Mouse (Mus musculus) monocyte, adult 2 months (primary cell): ENCODE results near the gene Tmem274.
"Not testable (repeated sequence)": the region's sequence is repeated elsewhere in the genome, so short reads cannot be mapped to it uniquely, and the experiment has no call there.

Experiments
- DNase-seq, 2 experiments: peaks; one replicate each; pipeline ENCODE4 v3.0.0; 2022; ENCODE audit warnings: low spot score in 2 of 2, low read depth in 1 of 2

The Tmem274 gene

DNA sequence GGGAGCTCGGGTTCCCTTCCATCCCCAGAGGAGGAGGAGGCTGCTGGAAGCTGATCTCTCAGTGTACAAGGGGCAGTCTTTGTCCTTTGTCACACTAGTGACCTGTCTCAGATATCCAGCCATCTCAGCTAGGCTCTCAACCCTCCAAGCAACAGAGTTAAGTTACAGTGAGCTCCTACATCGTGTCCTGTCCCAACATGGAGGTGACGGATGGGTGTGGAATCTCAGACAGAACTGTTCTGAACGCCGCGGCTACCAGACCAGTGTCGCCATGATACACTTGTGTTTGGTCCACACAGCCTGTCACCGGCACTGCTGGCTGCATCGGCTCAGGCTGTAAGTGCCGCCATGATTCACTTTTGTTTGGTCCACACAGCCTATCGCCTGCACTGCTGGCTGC is at the start of gene Tmem274:
Gene Tmem274 (plus strand): TSS at position 301 of the 400 bp plus-strand sequence.
- no peak for DNase-seq

- no peak for DNase-seq
Observed at GRCm38 (mm10) chr4:149429592-149429991, 47.6 kb upstream of the Tmem274 start.

- not testable (repeated sequence) for DNase-seq
Observed at GRCm38 (mm10) chr4:149431887-149432286, 45.3 kb upstream of the Tmem274 start.

DNA sequence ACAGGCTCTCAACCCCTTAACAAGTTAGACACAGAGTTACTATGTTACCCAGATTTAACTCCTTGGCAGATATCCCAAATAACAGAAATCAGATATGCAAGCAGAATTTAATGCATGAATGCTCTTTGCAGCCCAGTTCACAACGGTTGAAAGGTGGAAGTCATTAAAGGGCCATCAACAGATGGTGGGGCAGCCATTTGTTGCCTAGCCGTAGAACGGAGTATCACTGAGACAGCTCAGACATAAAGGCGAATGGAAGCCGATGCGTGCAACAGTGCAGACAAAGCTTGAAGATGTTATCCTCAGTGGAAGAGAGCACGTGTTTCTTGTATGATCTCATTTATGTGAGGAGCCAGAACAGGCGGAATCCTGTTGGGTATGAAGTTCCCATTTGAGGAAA is 36.6 kb upstream of the Tmem274 start:
- DNase-seq: no peak

DNA sequence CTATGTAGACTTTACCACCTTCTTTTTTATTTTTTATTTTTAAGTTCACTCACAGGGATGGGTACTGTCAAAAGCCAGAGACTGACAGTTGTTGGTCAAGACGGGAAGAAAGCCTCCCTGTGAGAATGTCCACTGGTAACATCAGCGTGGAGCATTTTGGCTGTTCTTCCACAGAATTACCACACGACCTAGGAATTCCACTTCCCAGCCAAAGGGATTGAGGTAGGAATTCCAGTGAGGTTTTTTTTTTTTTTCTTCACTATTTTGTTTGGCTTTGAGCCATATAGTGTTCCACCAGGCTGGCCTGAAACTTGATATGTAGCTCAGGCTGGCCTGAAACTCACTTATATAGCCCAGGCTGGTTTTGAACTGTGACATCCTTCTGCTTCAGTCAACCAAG is 34.7 kb upstream of the Tmem274 start:
- DNase-seq: no peak

GRCm38 (mm10) chr4:149444465-149444864 is 32.7 kb upstream of the Tmem274 start:
- DNase-seq: no peak

- DNase-seq: peak; percentile 73 to 75
Observed at GRCm38 (mm10) chr4:149444964-149445701, 32.0 kb upstream of the Tmem274 start.

- no peak for DNase-seq
Observed at GRCm38 (mm10) chr4:149445868-149446267, 31.3 kb upstream of the Tmem274 start.

- DNase-seq: no peak
Observed at GRCm38 (mm10) chr4:149446309-149446708, 30.9 kb upstream of the Tmem274 start.

- DNase-seq: no peak
Observed at GRCm38 (mm10) chr4:149450636-149451035, 26.5 kb upstream of the Tmem274 start.

- no peak for DNase-seq
Observed at GRCm38 (mm10) chr4:149453656-149454055, 23.5 kb upstream of the Tmem274 start.

DNA sequence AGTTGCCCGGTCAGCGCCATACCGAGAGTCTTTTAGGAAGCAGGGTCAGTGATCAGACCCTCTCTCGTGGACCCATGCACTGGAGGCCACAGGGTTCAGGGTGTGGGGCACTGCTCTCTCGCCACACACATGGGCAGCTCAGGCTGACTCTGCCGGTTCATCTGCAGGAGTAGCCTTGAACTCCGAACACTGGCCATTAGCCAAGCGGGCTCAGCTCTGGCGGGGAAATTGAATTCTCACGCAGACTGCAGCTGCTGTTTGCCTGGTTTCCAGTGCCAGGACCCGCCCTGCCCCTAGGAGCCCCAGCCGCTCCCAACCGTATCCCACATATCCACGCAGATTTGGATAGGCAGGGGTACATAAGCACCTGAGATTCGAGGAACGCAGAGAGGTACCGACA is 22.9 kb upstream of the Tmem274 start:
- DNase-seq: no peak

- no peak for DNase-seq
Observed at GRCm38 (mm10) chr4:149454879-149455278, 22.3 kb upstream of the Tmem274 start, which contains the start of gene Rbp7. Gene Rbp7, minus strand, starts transcription at chr4:149454978.

- not testable (repeated sequence) for DNase-seq
Observed at GRCm38 (mm10) chr4:149457163-149457562, 20.0 kb upstream of the Tmem274 start.

- no peak for DNase-seq
Observed at GRCm38 (mm10) chr4:149457831-149458430, 19.2 kb upstream of the Tmem274 start.

GRCm38 (mm10) chr4:149458526-149458925 is 18.7 kb upstream of the Tmem274 start:
- no peak for DNase-seq

DNA sequence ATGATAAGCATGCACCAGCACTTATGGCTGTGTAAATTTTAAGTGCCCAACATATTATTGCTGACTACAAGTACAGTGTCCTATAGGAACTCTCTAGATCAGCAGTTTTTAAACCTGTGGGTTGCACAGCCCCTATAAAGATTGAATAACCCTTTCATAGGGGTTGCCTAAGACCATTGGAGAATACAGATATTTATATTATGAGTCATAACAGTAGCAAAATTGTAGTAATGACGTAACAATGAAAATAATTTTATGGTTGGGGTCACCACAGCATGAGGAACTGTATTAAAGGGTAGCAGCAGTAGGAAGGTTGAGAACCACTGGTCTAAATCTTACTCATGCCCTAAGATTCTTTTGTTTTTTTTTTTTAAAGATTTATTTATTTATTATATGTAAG is 17.8 kb upstream of the Tmem274 start:
- no peak for DNase-seq

GRCm38 (mm10) chr4:149460475-149460874 is 16.7 kb upstream of the Tmem274 start:
- DNase-seq: not testable (repeated sequence)

DNA sequence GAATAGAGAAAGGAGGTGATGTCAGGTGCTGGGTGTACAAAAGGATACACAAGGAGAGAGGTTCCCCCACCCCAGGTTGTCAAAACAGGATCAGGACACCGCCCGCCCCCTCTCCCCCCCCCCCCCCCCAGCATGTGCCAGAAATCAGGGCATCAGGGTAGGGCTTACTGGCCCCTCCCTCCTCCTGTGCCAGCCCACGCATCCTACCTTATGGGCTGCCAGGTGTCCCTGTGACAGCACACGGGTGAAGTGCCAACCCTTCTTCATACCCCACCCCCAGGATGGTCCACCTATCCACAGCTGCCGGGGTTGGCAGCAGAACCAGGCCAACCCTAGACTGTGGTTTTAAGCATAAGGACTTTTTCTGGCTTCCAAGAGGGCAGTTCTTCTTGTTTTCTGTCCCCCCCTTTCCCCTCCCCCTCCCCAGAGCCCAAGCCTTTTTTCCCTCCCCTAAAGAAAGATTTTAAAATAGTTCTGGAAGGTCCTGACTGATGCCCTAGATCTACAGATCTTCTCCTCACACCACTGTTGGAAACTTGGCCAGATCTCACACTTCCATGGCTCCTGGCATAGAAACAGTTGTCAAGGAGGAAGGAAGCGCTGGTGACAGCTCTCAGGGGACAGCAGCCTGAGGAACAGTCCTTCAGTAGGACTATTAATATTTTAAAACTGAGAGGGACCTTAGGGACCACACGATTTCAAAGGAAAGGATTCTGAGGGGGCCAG is 15.4 kb upstream of the Tmem274 start:
- DNase-seq: no peak

DNA sequence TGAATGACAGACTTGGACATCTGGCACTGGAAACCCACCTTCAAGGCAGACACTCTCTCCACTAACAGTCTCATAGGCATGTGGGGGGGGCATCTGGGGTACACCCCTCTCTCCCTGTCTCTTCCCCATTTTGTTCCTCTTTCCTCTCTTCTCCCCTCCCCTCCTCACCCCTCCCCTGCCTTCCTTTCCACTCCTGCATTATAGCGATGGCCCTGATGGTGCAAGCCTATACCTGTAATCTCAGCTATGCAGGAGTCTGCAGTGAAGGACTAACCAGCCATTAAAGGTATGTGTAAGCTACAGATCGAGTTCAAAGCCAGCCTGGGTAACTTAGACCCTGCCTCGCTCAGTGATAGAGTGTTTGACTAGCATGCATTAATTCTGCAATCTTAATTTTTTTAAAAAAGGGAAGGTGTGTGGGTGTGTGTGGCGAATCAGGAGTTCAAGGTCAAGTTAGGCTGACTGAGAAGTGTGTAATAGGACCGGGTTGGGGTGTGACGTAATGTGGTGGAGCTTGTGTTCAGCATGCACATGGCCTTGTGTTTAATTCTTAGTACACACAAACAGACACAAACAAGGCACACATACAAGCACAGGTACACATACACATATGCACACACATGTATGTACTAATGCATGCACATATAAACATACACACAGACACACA is 14.7 kb upstream of the Tmem274 start:
- no peak for DNase-seq

DNA sequence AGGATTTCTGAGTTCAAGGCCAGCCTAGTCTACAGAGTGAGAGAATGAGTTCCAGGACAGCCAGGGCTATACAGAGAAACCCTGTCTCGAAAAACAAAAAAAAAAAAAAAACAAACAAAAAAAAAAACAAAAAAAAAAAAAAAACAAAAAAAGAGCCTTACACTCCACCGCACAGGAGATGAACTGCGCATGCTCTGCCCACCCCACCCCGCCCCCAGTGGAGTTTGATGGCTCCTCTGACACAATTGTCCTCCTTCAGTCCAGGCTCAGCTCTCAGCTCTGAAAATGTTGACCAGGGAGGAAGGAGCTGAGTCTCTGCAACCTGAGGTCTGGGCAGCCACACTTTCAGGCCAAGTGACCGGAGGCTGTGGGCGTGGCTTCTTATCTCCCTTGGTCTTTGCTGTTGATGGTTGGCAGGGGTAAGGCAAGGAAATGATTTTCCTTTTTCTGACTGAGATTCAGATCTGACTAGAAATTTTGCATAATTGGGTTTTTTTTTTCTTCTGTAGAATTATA is 13.7 kb upstream of the Tmem274 start:
- no peak for DNase-seq
